Mouse (Mus musculus) heart, postnatal 0 days (tissue): ENCODE data around the gene Trappc10.

Source experiments
- CTCF ChIP-seq: IDR thresholded peaks from 2 replicates; pipeline ENCODE4 v1.5.1; 2016; ENCODE audit warnings: antibody characterized with exemption, control low read depth, low read depth
- EP300 ChIP-seq: IDR thresholded peaks from 2 replicates; pipeline ENCODE4 v1.6.1; 2016; ENCODE audit warnings: antibody characterized with exemption, low read depth

DNA sequence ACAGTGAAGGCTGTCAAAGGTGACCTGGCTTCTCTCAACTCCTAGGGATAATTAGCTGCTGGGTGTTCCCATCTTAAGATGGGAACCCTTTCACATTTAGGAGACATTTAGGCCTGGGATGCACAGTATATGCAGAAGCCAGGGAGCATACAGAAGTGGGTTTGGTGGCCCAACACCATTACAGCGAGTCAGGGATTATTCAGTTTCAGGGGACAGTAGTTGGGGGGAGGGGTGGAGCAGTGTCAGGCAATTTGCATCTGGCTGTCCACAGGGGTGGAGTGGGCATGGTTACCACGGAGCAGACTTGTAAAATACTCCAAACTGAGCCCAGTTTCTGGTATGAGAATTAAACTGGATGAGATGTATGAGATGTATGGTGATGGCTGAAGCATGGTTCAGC, 74.0 kb downstream of the Trappc10 start:
- no peak for TF ChIP-seq CTCF
- no peak for TF ChIP-seq EP300
